Mouse (Mus musculus): ENCODE measurements around the gene Hsd17b1.

Hsd17b1 gene

DNA sequence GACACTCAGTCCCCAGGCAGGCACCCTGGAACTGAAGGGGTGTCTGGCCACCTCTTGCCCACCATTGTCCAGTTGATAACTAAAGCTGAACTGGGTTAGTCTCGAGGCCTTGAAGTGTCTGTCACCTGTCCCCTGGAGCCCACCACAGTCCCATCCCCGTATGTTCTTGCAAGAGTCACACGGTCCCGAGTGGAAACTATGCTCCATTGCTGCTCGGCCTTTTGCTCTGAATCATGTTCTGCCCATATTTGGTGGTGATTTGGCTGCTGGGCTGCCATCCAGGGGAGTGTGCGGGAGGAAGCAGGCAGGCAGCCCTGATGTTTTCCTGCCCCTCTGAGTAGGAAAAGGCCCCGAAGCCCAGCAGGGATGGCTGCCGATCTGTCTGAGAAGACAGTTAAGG, 18.1 kb upstream of the Hsd17b1 start:
- DNase-seq (ENCODE audit: low read depth, low spot score) = no peak

DNA sequence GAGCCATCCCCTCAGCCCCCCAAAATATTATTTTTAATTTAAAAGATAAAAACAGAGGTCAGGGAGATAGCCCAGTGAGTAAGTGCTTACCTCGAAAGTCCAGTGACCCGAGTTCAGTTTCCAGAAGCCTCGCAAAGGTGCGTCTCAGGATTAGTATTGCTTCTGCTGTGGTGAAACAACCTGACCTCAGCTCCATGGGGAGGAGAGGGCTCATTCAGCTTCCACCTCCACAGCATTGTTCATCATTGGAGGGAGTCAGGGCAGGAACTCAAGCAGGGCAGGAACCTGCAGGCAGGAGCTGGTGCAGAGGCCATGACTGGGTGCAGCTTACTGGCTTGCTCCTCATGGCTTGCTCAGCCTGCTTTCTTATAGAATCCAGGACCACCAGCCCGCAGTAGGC, 17.2 kb upstream of the Hsd17b1 start:
- no peak for DNase-seq (ENCODE audit: low read depth, low spot score)

DNA sequence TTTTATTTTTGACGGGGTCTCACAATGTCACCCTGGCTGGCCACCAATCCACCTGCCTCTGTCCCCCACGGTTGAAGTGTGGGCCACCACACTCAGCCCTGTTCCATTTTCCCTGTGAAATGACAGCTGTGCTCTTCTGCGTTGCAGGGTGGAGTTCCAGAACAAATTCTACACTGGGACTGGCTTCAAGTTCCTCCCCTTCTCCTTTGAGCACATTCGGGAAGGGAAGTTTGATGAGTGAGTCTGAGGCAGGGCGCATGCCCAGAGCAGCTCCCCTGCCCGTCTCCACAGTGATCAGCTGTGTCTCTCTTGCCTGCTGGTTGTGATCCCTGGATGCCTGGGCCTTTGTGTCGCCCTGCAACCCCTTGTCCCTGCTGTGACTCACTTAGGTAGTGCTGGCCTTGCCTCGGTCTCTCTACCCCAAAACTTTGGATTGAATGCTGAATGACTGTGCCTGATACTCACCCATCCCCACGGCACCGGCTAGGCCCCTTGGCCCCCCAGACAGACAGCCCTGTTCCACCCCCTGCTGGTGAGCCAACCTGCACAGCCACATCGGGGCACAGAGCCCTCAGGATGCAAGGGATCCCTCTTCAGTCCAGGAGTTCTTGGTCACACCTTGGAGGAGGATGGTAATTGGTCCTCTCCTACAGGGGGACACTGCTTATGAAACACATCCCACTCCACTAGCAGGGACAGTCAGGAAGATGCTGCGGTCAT, 15.9 kb upstream of the Hsd17b1 start:
- DNase-seq (ENCODE audit: low read depth, low spot score) = no peak

DNA sequence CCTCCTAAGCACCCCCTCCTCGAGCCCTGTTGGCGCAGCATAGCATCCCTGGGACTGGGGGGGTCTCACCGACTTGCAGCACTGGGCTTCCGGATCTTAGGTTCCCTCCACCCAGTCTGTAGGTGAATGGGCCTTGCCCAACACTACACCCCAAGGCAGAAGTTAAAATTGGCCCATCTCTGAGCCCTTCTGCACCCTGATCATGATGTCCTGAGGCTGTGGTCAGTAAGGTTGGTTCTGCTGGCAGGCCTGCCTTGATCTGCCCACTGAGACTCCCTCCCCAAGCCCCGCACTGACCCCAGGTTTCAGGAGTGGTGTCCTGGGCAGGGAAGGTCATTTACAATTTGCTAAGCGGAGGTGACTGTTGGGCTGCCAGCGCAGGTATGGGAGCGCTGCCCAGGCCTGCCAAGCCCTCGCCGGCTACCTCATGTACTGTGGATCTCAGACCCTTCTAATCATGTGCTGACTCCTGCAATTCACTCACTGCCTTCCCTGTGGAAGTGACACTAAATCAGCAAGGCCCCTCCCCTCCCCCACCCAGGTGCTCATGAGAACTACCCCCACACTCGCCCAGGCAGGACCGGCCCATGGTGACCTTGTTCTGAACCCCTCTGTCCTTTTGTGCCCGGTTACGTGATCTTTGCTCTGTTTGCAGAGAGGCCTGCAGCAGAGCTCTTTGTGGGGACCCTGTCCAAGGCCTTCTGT, 15.1 kb upstream of the Hsd17b1 start:
- no peak for DNase-seq (ENCODE audit: low read depth, low spot score)

DNA sequence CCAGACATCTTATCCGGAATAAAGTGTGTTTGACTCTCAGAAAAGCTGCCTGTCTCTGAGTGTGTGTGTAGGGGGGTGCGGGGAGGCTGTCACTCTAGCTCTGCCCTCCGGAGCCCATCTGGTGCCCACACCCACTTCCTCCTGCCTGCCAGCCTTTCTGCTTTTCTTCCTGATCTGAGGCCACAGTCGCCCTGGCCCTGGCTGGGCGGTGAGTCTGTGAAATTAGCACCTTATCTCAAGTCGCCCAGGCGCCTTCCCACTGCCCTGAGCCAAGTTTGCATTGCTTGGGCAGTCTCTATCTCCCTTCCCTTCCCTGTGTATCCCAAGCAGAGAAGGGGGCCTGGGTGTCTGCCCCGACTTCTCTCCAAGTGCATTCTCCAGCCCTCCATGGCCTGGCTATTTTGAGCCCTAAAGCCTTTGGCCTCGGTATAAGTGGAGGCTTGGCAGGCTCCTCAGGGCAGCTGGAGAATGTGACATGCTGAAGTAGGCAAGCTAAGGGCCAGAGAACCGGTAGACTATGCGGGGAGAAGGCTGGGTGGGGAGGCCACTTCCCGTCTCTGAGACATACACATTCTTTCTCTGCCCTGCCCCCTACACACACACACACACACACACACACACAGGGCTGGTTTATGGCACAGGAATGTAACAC, 14.4 kb upstream of the Hsd17b1 start:
- DNase-seq (ENCODE audit: low read depth, low spot score) = no peak

DNA sequence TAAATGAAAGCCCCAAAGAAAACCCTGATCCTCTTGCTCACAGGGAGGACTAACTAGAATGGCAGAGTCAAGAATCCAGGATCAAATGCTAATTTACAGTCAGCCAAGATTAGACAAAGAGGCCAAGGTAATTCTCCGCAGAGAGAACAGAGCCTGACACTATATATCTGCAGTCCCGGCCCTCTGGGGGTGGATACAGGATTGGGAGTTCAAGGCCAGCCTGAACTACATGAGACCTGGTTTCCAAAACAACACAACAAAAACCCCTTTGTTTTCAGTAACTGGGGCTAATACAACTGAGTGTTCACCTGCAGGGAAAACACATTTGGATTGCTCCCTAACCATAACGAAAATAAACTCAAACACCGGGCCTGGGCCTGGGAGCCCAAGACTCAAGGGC, 13.7 kb upstream of the Hsd17b1 start:
- DNase-seq (ENCODE audit: low read depth, low spot score) = no peak

- DNase-seq (ENCODE audit: low read depth, low spot score) = no peak
Observed at GRCm38 (mm10) chr11:101065002-101065401, 13.2 kb upstream of the Hsd17b1 start.

DNA sequence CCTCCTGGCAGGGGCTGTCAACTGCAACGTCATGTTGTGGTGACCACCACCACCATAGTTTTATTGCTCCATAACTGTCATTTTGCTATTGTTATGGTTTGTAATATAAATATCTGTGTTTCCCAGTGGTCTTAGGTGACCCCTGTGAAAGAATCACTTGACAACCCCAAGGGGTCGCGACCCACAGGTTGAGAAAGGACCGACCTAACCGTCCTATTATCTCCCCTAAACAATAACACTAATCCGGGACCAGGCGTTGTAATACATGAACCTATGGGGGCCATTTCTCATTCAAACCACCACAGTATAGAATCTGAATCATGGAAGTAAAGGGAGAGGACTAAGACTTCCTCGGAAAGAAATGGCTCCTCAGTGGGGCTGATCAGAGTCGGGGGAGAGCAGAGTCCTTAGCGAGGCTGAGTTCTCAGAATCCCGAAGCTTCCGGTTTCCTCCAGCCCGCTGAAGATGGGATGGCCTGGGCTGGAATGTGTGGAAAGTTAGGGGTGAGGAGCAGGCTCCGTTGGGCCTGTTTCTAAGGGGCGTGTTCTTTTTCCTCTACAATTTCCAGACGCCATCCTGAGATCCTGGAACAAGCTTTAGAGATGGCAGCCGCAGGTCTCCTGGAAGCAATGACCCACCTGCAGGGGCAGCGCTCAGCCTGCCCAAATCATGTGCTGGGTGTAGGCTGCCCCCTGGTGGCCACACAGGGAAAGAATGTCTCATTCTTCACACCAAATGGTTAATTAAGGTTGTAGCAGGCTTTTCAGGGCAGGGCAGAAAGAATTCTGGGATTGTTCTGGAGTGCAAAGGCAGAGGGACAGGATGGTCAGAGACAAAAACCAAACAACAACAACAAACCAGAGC, 11.4 kb upstream of the Hsd17b1 start:
- DNase-seq (ENCODE audit: low read depth, low spot score) = peak; percentile 61

GRCm38 (mm10) chr11:101069391-101070188, 8.6 kb upstream of the Hsd17b1 start, which contains the start of gene Naglu:
TSS of gene Naglu (plus strand) at chr11:101070012.
- peak; percentile 84 for DNase-seq (ENCODE audit: low read depth, low spot score)

DNA sequence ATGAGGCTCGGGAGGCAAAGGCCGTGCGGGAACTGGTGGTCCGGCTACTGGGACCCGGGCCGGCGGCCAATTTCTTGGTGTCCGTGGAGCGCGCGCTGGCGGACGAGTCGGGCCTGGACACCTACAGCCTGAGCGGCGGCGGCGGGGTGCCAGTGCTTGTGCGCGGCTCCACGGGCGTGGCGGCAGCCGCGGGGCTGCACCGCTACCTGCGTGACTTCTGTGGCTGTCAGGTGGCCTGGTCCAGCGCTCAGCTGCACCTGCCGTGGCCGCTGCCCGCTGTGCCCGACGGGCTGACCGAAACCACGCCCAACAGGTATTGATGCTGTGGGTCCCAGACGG, 8.1 kb upstream of the Hsd17b1 start:
- DNase-seq (ENCODE audit: low read depth, low spot score) = no peak

- no peak for DNase-seq (ENCODE audit: low read depth, low spot score)
Observed at GRCm38 (mm10) chr11:101070987-101071386, 7.2 kb upstream of the Hsd17b1 start.

DNA sequence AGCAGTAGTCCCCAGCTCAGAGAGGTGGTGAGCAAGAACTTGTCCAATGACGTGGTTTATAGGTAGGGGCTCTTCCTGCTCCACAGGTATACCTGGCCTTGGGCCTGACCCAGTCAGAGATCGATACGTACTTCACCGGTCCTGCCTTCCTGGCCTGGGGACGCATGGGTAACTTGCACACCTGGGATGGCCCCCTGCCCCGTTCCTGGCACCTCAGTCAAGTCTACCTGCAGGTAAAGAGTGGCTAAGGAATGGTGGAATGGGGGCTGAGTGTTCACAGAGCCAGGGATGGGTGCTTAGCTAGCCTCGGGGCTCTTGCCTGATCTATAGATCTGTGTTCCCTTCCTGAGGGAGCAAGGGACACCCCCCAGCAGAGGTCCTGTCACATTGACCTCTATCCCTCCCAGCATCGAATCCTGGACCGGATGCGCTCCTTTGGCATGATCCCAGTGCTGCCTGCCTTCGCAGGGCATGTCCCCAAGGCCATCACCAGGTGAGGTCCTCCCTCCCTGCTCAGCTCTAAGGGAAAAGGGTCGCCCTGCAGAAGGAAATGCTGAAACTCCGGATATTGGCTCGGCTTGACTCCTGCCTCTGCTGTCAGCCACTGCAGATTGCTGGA, 6.3 kb upstream of the Hsd17b1 start:
- no peak for DNase-seq (ENCODE audit: low read depth, low spot score)

- DNase-seq (ENCODE audit: low read depth, low spot score) = no peak
Observed at GRCm38 (mm10) chr11:101079746-101080145, 1.5 kb downstream of the Hsd17b1 start.

GRCm38 (mm10) chr11:101080421-101080820, 2.2 kb downstream of the Hsd17b1 start:
- no peak for DNase-seq (ENCODE audit: low read depth, low spot score)

DNA sequence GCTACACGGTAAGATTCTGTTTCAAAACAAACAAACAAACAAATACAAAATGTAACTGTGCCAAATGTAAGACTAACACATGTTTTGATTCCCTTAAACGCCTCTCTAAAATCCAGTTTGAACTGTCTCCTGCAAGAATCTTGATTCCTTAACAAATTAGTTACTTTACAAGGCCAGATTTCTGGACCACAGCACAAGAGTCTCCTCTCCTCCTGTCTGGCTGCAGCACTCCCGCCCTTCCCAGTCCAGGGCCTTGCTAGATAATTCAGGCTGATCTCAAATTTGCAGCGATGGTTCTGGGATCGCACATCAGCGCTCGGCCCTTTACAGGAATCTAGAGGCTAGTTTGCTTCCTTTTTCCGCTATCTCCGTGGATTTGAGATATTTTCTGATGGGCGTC, 3.4 kb downstream of the Hsd17b1 start:
- no peak for DNase-seq (ENCODE audit: low read depth, low spot score)

DNA sequence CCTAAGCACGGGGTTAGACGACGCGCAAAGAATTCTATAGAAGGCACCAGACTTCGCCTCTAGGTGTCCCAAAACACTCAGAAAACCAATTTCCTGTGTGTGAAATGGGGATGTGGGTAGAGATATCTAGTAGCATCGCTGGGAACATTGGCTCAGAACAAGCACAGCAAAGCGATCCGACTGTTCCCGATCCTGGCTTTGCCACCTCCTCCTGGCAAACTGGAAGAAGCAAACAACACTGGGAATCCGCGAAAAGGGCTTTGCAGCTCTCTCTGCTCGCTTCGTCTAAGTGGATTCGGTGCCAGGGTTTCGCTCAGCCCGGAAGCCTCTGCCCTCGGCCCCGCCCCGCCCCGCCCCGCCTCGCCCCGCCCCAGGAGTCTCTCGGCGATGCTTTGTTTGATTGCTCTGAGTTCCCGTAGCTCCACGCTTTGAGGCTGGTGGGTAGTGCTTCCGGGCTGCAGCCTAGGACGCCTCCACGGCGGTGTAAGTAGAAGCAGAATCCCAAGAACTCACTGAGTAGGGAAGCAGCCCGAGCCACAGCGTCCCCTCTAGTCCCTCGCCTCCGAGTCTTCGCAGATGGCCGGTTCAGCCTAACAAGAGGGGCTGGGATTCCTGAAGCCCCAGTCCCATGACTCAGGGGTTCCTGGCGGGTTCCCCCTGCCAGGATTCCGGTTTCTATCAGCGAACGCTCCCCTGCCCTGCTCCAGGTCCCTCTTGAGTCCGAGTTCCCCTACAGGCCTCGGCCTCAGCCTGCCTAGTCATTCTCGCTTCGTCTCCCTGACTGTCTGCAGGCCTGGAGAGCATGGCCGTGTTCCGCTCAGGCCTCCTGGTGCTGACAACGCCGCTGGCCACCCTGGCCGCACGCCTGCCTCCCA, 4.2 kb downstream of the Hsd17b1 start, which contains the start of gene Coasy:
Gene Coasy (plus strand): TSS at position 358 of the 875 bp plus-strand sequence.
- DNase-seq (ENCODE audit: low read depth, low spot score) = peak; percentile 88

GRCm38 (mm10) chr11:101083083-101083697, 5.0 kb downstream of the Hsd17b1 start:
- no peak for DNase-seq (ENCODE audit: low read depth, low spot score)

DNA sequence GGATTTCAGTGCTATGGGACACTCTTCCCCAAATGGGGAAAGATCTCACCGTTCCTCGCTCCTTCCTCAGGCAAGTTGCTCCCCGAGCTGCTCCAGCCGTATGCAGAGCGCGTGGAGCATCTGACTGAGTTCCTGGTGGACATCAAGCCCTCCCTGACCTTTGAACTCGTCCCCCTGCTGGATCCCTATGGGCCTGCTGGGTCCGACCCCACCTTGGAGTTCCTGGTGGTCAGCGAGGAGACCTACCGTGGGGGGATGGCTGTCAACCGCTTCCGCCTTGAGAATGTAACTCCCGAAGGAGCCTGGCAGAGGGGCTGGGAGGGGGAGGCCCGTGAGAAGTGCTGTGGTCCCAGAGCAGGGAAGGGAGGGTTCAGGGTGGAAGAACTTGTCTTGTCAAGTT, 6.0 kb downstream of the Hsd17b1 start:
- no peak for DNase-seq (ENCODE audit: low read depth, low spot score)

- DNase-seq (ENCODE audit: low read depth, low spot score) = no peak
Observed at GRCm38 (mm10) chr11:101084811-101085210, 6.6 kb downstream of the Hsd17b1 start.

Measured in retina, postnatal 7 days (tissue).